Mouse (Mus musculus): ENCODE measurements around the gene Smad3. TPM values are rescaled to one million over a fixed set of nuclear protein-coding genes. Genes with fewer than 3 reads are reported as not detected.

The Smad3 gene
- polyA plus RNA-seq, 1 experiment from 2014 or later: 34.8 TPM

- Histone ChIP-seq H3K27ac (peak overlapping the region; percentile 22; the same call in 1 of the 2 replicates), H3K4me2 (replicated peaks) (no peak overlapping the region), H3K4me3 (no peak overlapping the region), H3K9ac (no peak overlapping the region), H3K27me3 (no peaks in the 10 kb centered on the region), H3K4me1 (peaks cover 90% of the 10 kb centered on the region), H3K9me3 (no peaks in the 10 kb centered on the region), H3K36me3 (0 out of 2 replicates have a peak, but pooled peaks cover 5% of the 10 kb centered on the region)
- no peak for ATAC-seq (ENCODE audit: low FRiP score, low read depth)
- WGBS: 65% methylated on average over 10 of the region's 10 CpGs
These were observed 56.4 kb downstream of the Smad3 start for GRCm38 (mm10) chr9:63701258-63701956.

GRCm38 (mm10) chr9:63699145-63699544, 58.6 kb downstream of the Smad3 start:
- H3K27me3 ChIP-seq: no peaks in the 10 kb centered on the region
- ATAC-seq (ENCODE audit: low FRiP score, low read depth): no peak
- 76% methylated on average over 4 of the region's 4 CpGs for WGBS

GRCm38 (mm10) chr9:63698320-63699045, 59.3 kb downstream of the Smad3 start:
- no peaks in the 10 kb centered on the region for H3K27me3 ChIP-seq
- 78% methylated on average over 5 of the region's 7 CpGs for WGBS
- no peaks in the 10 kb centered on the region; the same call in 1 of the 2 replicates for H3K36me3 ChIP-seq
- no peak overlapping the region for H3K4me3 ChIP-seq
- H3K4me2 ChIP-seq (replicated peaks): no peak overlapping the region
- H3K27ac ChIP-seq: no peak overlapping the region
- ATAC-seq (ENCODE audit: low FRiP score, low read depth): no peak
- H3K4me1 ChIP-seq: peaks cover 75% of the 10 kb centered on the region
- no peaks in the 10 kb centered on the region for H3K9me3 ChIP-seq
- no peak overlapping the region for H3K9ac ChIP-seq

More at GRCm38 (mm10) chr9:63699145-63699544, 58.6 kb downstream of the Smad3 start:
- Histone ChIP-seq H3K36me3 (peaks cover 4% of the 10 kb centered on the region; the same call in 1 of the 2 replicates), H3K4me3 (no peak overlapping the region), H3K4me2 (replicated peaks) (no peak overlapping the region), H3K27ac (no peak overlapping the region), H3K9me3 (no peaks in the 10 kb centered on the region), H3K4me1 (peaks cover 80% of the 10 kb centered on the region), H3K9ac (no peak overlapping the region)

- Histone ChIP-seq H3K4me2 (replicated peaks) (no peak overlapping the region), H3K9ac (peak overlapping the region; percentile 20; the same call in 1 of the 2 replicates), H3K36me3 (no peaks in the 10 kb centered on the region; the same call in 1 of the 2 replicates), H3K27me3 (no peaks in the 10 kb centered on the region), H3K27ac (peak overlapping the region; percentile 52), H3K9me3 (no peaks in the 10 kb centered on the region), H3K4me3 (no peak overlapping the region), H3K4me1 (peaks cover 67% of the 10 kb centered on the region)
- 57% methylated on average over 5 of the region's 5 CpGs for WGBS
- no peak for ATAC-seq (ENCODE audit: low FRiP score, low read depth)
These were observed 60.2 kb downstream of the Smad3 start for GRCm38 (mm10) chr9:63697606-63698005.

DNA sequence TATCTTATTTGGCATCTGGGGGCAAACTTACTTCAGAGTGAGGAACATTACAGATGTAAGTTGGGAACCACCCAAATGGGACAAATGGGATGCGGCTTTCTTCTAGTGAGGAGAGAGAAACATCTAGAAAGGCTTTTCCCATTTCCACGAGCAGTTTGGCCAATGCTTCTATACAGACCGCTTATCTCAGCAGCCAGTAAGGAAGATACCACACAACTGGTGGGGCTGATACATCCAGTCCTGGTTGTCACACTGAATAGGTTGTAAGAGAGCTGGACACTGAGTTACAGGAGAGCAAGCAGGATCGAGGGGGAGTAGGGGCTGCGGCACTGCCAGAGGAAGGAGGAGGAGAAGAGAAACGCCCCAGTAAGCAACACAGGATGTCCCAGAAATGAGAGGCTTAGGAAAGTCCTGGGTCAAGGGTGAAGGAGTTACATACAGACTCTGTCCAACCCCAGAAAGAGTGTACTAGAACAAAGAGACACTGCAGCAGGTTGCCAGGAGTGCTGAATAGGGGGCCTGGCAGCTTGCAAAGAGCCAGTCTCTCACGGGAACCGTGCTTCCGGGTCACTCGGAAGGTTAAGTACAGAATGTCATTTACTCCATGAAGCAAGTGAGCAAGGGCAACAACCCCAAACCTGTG, 61.2 kb downstream of the Smad3 start:
- Histone ChIP-seq H3K9me3 (no peaks in the 10 kb centered on the region), H3K27me3 (no peaks in the 10 kb centered on the region), H3K9ac (0 out of 2 replicates have a peak overlapping the region, but pooled peaks have one; percentile 25), H3K27ac (peak overlapping the region; percentile 52; the same call in 1 of the 2 replicates), H3K4me3 (no peak overlapping the region), H3K4me2 (replicated peaks) (no peak overlapping the region), H3K36me3 (no peaks in the 10 kb centered on the region; the same call in 1 of the 2 replicates), H3K4me1 (peaks cover 65% of the 10 kb centered on the region)
- WGBS: 59% methylated on average over 10 of the region's 10 CpGs
- no peak for ATAC-seq (ENCODE audit: low FRiP score, low read depth)

DNA sequence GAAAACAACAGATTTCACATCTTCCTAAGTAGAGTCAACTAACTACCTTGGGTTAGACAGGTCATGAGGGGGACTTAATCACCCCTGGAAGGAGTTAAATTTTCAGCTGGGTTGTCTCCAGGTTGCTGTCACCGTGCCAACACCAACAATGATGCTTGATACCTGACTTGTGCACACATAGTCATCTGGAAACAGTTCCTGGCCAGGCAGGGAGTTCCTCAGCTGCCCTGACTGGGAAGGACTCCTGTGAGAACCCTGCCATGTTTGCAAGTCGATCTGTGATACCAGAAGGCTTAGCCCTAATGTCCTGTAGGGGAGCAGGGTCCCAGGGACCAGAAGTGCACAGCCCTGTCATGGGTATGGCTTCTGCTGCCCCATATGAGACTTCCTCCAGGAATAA, 65.8 kb downstream of the Smad3 start:
- ATAC-seq (ENCODE audit: low FRiP score, low read depth): no peak
- Histone ChIP-seq H3K27me3 (no peaks in the 10 kb centered on the region), H3K4me3 (no peak overlapping the region), H3K36me3 (peaks cover 15% of the 10 kb centered on the region), H3K9ac (no peak overlapping the region), H3K9me3 (no peaks in the 10 kb centered on the region), H3K27ac (peak overlapping the region; percentile 33; the same call in 1 of the 2 replicates), H3K4me2 (replicated peaks) (no peak overlapping the region), H3K4me1 (peaks cover 31% of the 10 kb centered on the region)
- WGBS: 43% methylated on average over 2 of the region's 2 CpGs

DNA sequence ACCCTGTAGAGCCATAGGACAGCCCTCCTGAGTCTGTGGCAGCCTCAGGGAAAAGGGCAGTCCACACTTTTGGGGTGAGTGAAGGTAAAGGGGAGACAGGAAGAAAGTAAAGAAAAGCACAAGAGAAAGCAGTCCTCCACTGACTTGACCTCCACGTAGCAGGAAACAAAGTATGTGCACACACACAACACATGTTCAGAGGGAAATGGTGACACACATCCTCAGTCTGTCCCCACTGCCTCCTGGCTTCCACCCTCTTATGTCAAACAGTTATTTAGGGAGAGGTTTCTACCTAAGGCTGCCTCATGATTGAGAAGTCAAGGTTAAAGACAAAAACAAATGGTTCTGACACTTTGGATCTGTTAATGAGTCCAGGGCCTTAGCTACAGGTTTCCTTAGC, 67.3 kb downstream of the Smad3 start:
- Histone ChIP-seq H3K27me3 (no peaks in the 10 kb centered on the region), H3K27ac (no peak overlapping the region), H3K9me3 (no peaks in the 10 kb centered on the region), H3K9ac (no peak overlapping the region), H3K4me3 (no peak overlapping the region), H3K4me1 (peaks cover 19% of the 10 kb centered on the region), H3K36me3 (peaks cover 24% of the 10 kb centered on the region), H3K4me2 (replicated peaks) (no peak overlapping the region)
- WGBS: 92% methylated on average over 1 of the region's 1 CpGs
- ATAC-seq (ENCODE audit: low FRiP score, low read depth): no peak

- no peak overlapping the region for H3K4me3 ChIP-seq
- H3K27me3 ChIP-seq: no peaks in the 10 kb centered on the region
- peaks cover 24% of the 10 kb centered on the region for H3K36me3 ChIP-seq
- ATAC-seq (ENCODE audit: low FRiP score, low read depth): no peak
- WGBS: 79% methylated on average over 7 of the region's 7 CpGs
- H3K9ac ChIP-seq: no peak overlapping the region
- no peaks in the 10 kb centered on the region for H3K9me3 ChIP-seq
- H3K27ac ChIP-seq: no peak overlapping the region
- peaks cover 29% of the 10 kb centered on the region for H3K4me1 ChIP-seq
- no peak overlapping the region for H3K4me2 ChIP-seq (replicated peaks)
These were observed 70.3 kb downstream of the Smad3 start for GRCm38 (mm10) chr9:63687413-63688015.

GRCm38 (mm10) chr9:63685352-63685751, 72.4 kb downstream of the Smad3 start:
- peaks cover 26% of the 10 kb centered on the region for H3K4me1 ChIP-seq
- H3K4me3 ChIP-seq: no peak overlapping the region
- no peak for ATAC-seq (ENCODE audit: low FRiP score, low read depth)
- H3K36me3 ChIP-seq: peaks cover 16% of the 10 kb centered on the region
- H3K27ac ChIP-seq: no peak overlapping the region
- WGBS: 89% methylated on average over 5 of the region's 5 CpGs
- no peaks in the 10 kb centered on the region for H3K9me3 ChIP-seq
- no peak overlapping the region for H3K9ac ChIP-seq
- H3K27me3 ChIP-seq: no peaks in the 10 kb centered on the region
- no peak overlapping the region for H3K4me2 ChIP-seq (replicated peaks)

DNA sequence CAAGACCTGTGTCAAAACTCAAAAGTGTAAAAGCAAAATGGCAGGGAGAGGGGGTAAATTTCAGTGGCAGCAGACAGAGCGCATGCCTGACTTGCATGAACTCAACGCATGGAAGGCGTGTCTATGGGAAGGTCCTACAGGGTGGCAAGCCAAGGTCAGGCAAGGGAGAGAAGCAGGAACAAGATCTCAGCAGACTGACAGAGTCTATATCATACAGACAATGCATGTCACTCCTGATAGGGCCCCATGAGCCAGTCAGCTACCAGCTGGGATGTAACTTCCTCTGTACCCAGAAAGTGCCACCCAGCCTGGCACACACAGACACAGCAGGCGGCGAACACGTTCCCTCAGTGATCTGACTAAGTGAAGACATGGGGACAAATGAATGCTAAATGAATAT, 73.5 kb downstream of the Smad3 start:
- Histone ChIP-seq H3K4me3 (no peak overlapping the region), H3K4me2 (replicated peaks) (no peak overlapping the region), H3K4me1 (peaks cover 26% of the 10 kb centered on the region), H3K36me3 (peaks cover 13% of the 10 kb centered on the region), H3K9me3 (no peaks in the 10 kb centered on the region), H3K27ac (no peak overlapping the region), H3K9ac (no peak overlapping the region), H3K27me3 (no peaks in the 10 kb centered on the region)
- 99% methylated on average over 6 of the region's 6 CpGs for WGBS
- no peak for ATAC-seq (ENCODE audit: low FRiP score, low read depth)

DNA sequence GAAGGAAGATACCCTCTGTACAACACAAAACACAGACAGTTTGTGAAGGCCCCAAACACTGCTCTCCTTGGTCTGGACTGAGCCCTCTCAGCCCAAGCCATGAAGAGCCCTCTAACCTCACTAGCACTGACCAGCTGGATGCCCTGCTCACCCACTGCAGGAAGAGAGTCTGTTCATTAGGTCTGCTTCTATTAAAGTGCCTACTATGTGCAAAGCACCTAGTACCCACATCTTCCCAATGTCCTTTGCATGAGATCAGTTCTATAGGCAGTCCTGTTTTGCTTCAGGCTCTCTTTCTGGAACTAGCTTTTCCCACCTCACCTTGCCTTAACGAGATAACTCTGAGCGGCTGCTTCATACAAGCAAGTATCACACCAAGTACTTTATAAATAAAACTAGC, 74.9 kb downstream of the Smad3 start:
- no peaks in the 10 kb centered on the region for H3K27me3 ChIP-seq
- no peak overlapping the region for H3K9ac ChIP-seq
- peaks cover 31% of the 10 kb centered on the region for H3K4me1 ChIP-seq
- no peaks in the 10 kb centered on the region for H3K9me3 ChIP-seq
- H3K4me2 ChIP-seq (replicated peaks): no peak overlapping the region
- H3K27ac ChIP-seq: no peak overlapping the region
- ATAC-seq (ENCODE audit: low FRiP score, low read depth): no peak
- WGBS: 81% methylated on average over 2 of the region's 2 CpGs
- no peak overlapping the region for H3K4me3 ChIP-seq
- H3K36me3 ChIP-seq: peaks cover 13% of the 10 kb centered on the region

GRCm38 (mm10) chr9:63682301-63682700, 75.5 kb downstream of the Smad3 start:
- no peak overlapping the region for H3K9ac ChIP-seq
- ATAC-seq (ENCODE audit: low FRiP score, low read depth): no peak
- peaks cover 28% of the 10 kb centered on the region for H3K4me1 ChIP-seq
- no peak overlapping the region for H3K4me2 ChIP-seq (replicated peaks)
- 78% methylated on average over 9 of the region's 9 CpGs for WGBS
- H3K4me3 ChIP-seq: no peak overlapping the region
- no peaks in the 10 kb centered on the region for H3K27me3 ChIP-seq
- no peak overlapping the region for H3K27ac ChIP-seq
- no peaks in the 10 kb centered on the region for H3K9me3 ChIP-seq
- H3K36me3 ChIP-seq: peaks cover 12% of the 10 kb centered on the region
